Mouse (Mus musculus) liver, embryonic 15.5 days (tissue): ENCODE results near the gene Ch25h. TPM values are rescaled to one million over a fixed set of nuclear protein-coding genes. Genes with fewer than 3 reads are reported as not detected.
A peak's percentile ranks its signal among the peaks of the same experiment; 100 is the strongest.

Experiments
- ATAC-seq: fragments of 200-750 bp; cut with Nextera tagmentation; 2 replicates; pipeline ENCODE4 v1.8.0; 2017; ENCODE audit warnings: moderate number of reproducible peaks, mild to moderate bottlenecking, moderate library complexity; ENCODE audit not compliant: insufficient read depth
- H3K27ac ChIP-seq: fragments of 300-500 bp; sonication (generic); replicated peaks from 2 replicates; pipeline ENCODE4 v1.5.1; 2015; ENCODE audit warnings: mild to moderate bottlenecking, inconsistent platforms
- H3K27me3 ChIP-seq: fragments of 300-500 bp; sonication (generic); 2 replicates; pipeline ENCODE4 v1.6.1; 2015; ENCODE audit warnings: mild to moderate bottlenecking, inconsistent platforms
- H3K36me3 ChIP-seq: fragments of 300-500 bp; sonication (generic); replicated peaks from 2 replicates; pipeline ENCODE4 v1.6.1; 2015; ENCODE audit warnings: moderate library complexity, mild to moderate bottlenecking, inconsistent platforms
- H3K4me1 ChIP-seq: fragments of 300-500 bp; sonication (generic); replicated peaks from 2 replicates; pipeline ENCODE4 v1.6.1; 2015; ENCODE audit warnings: inconsistent platforms
- H3K4me2 ChIP-seq: fragments of 300-500 bp; sonication (generic); 2 replicates; pipeline ENCODE4 v1.6.1; 2015; ENCODE audit warnings: moderate library complexity, mild to moderate bottlenecking, inconsistent platforms
- H3K4me3 ChIP-seq: fragments of 300-500 bp; sonication (generic); replicated peaks from 2 replicates; pipeline ENCODE4 v1.5.1; 2015; ENCODE audit warnings: mild to moderate bottlenecking, inconsistent platforms
- H3K9ac ChIP-seq: fragments of 300-500 bp; sonication (generic); 2 replicates; pipeline ENCODE4 v1.6.1; 2015; ENCODE audit warnings: moderate library complexity, mild to moderate bottlenecking, inconsistent platforms
- H3K9me3 ChIP-seq: fragments of 300-500 bp; sonication (generic); replicated peaks from 2 replicates; pipeline ENCODE4 v1.6.1; 2016; ENCODE audit warnings: inconsistent platforms
- WGBS: fragments of 180-500 bp; shearing (Covaris S2); methylation state at CpG from one replicate; pipeline ENCODE4 v1.1.7; 2015; ENCODE audit warnings: mixed read lengths; ENCODE audit not compliant: insufficient replicate concordance; 5-methylcytosine and 5-hydroxymethylcytosine counted together
- polyA plus RNA-seq: library from polyadenylated mRNA; unstranded; fragments of >200 nt; fragmentation: Nextera tagmentation; extraction: Ambion mirVana; gene quantifications from 2 replicates; pipeline ENCODE4 v1.2.1, GENCODE M21; 2015

Ch25h gene
- polyA plus RNA-seq, 1 experiment from 2014 or later: 0.18 TPM

DNA sequence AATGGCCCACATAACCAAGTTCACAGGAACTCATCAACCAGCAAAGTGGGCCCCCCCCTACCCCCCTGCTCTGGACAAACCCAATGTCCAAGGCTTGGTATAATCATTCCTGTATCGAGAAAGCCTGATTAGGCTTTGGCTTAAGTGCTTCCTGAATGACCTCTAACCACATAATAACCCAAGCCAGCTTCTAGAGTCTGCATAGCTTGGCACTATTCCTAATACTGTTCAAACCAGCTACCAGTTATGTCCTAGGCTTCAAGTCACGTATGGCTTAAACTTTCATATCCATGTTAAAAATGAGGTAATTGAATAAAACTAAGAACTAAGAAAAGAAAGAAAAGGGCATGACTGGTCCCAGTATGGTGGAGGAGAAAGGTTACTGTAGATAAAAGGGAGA, 41.4 kb upstream of the Ch25h start:
- Histone ChIP-seq H3K4me1 (peaks cover 23% of the 10 kb centered on the region), H3K27me3 (no peaks in the 10 kb centered on the region), H3K9ac (no peak overlapping the region), H3K27ac (no peak overlapping the region), H3K9me3 (no peaks in the 10 kb centered on the region), H3K4me3 (no peak overlapping the region), H3K4me2 (no peak overlapping the region), H3K36me3 (0 out of 2 replicates have a peak, but pooled peaks cover 8% of the 10 kb centered on the region)
- ATAC-seq: no peak
- 73% methylated on average over 2 of the region's 2 CpGs for WGBS

DNA sequence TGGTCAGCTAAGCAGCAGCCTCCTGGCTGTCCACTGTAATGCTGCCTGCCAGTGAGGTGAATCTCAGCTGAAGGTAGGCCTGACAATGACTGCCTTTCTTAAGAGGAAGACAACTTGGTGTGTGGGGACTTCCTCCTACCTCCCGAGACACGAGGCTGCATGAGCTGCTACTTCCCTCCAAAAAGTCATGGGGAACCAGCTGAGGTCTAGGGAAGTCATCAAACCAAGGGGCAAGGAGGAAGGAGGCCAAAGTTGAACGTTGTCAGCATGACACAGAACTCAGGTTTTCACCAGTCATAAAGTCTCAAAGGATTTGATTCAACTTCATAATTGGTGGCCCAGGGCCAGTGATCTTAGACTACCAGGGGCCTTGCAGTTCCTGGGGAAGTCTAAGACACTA, 40.7 kb upstream of the Ch25h start:
- Histone ChIP-seq H3K36me3 (peaks cover 5% of the 10 kb centered on the region; the same call in 1 of the 2 replicates), H3K4me3 (no peak overlapping the region), H3K27me3 (no peaks in the 10 kb centered on the region), H3K4me2 (no peak overlapping the region), H3K9me3 (no peaks in the 10 kb centered on the region), H3K27ac (no peak overlapping the region), H3K9ac (no peak overlapping the region), H3K4me1 (peaks cover 23% of the 10 kb centered on the region)
- 22% methylated on average over 3 of the region's 3 CpGs for WGBS
- no peak for ATAC-seq

- Histone ChIP-seq H3K4me2 (no peak overlapping the region), H3K9ac (no peak overlapping the region), H3K9me3 (no peaks in the 10 kb centered on the region), H3K4me3 (no peak overlapping the region), H3K27me3 (no peaks in the 10 kb centered on the region), H3K27ac (peak overlapping the region; percentile 33; the same call in 1 of the 2 replicates), H3K4me1 (peaks cover 7% of the 10 kb centered on the region), H3K36me3 (peaks cover 16% of the 10 kb centered on the region)
- WGBS: 59% methylated on average over 8 of the region's 8 CpGs
- ATAC-seq: peak; percentile 85
Observed at GRCm38 (mm10) chr19:34511528-34511927, 36.6 kb upstream of the Ch25h start.

GRCm38 (mm10) chr19:34510717-34511116, 35.8 kb upstream of the Ch25h start:
- no peak overlapping the region for H3K9ac ChIP-seq
- no peaks in the 10 kb centered on the region for H3K27me3 ChIP-seq
- peaks cover 22% of the 10 kb centered on the region for H3K36me3 ChIP-seq
- no peaks in the 10 kb centered on the region for H3K9me3 ChIP-seq
- H3K4me3 ChIP-seq: no peak overlapping the region
- no peak overlapping the region for H3K27ac ChIP-seq
- ATAC-seq: no peak
- H3K4me2 ChIP-seq: no peak overlapping the region
- 72% methylated on average over 5 of the region's 5 CpGs for WGBS
- H3K4me1 ChIP-seq: no peaks in the 10 kb centered on the region; the same call in 1 of the 2 replicates

DNA sequence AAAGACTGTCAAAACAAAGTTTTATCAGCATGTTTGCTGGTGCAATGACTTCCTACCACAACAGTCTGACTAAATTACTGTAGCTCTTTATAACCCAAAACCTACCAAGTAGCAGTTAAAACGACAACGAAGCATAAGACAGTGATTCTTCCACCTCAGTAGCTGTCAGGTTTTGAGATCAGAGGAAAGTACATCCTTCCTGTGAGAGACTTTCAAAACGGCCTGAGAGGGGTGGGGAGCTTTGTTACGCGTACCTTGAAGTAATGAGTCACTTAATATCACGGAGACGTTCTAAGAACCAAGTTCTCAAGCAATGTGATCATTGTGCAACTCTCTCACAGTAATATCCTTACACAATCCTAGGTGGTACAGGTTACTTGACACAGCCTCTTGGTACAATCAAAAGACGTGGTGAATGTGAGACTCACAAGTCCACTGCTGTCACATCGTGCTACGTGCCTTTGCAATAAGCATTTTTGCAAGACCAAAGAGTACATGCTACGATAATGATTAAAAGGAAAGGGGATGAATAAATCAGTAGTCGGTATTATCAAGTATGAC, 30.3 kb upstream of the Ch25h start:
- Histone ChIP-seq H3K4me1 (no peaks in the 10 kb centered on the region), H3K27me3 (no peaks in the 10 kb centered on the region), H3K36me3 (peaks cover 25% of the 10 kb centered on the region), H3K4me2 (no peak overlapping the region), H3K9ac (no peak overlapping the region), H3K9me3 (no peaks in the 10 kb centered on the region), H3K27ac (no peak overlapping the region), H3K4me3 (no peak overlapping the region)
- WGBS: 66% methylated on average over 12 of the region's 12 CpGs
- ATAC-seq: no peak

DNA sequence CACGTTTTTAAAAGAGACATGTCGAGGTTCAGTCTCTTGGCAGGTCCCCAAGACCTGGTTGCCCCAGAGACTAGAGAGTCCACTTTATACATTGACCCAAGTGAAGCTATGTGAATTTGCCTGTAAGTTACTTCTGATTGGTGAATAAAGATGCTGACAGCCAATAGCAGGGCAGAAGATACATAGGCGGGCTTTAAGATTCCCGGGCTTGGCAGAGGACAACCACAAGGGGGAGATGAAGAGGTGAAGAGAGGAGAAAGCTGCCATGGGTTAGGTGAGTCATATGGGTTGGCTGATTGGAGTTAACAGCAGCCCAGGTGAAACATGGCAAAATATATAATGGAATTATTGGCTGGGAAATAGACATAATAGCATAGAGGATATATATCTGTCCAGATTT, 25.8 kb upstream of the Ch25h start:
- ATAC-seq: peak; percentile 60; the same call in 1 of the 2 replicates
- WGBS: 32% methylated on average over 4 of the region's 4 CpGs
- Histone ChIP-seq H3K36me3 (0 out of 2 replicates have a peak, but pooled peaks cover 13% of the 10 kb centered on the region), H3K4me3 (no peak overlapping the region), H3K9ac (no peak overlapping the region), H3K27ac (no peak overlapping the region), H3K27me3 (no peaks in the 10 kb centered on the region), H3K9me3 (no peaks in the 10 kb centered on the region), H3K4me2 (no peak overlapping the region), H3K4me1 (peaks cover 2% of the 10 kb centered on the region; the same call in 1 of the 2 replicates)

- H3K27me3 ChIP-seq: no peaks in the 10 kb centered on the region
- ATAC-seq: peak; percentile 83
- no peak overlapping the region for H3K9ac ChIP-seq
- H3K27ac ChIP-seq: peak overlapping the region; percentile 72; the same call in 1 of the 2 replicates
- peaks cover 5% of the 10 kb centered on the region; the same call in 1 of the 2 replicates for H3K4me1 ChIP-seq
- peaks cover 19% of the 10 kb centered on the region; the same call in 1 of the 2 replicates for H3K36me3 ChIP-seq
- no peaks in the 10 kb centered on the region for H3K9me3 ChIP-seq
- no peak overlapping the region for H3K4me2 ChIP-seq
- no peak overlapping the region for H3K4me3 ChIP-seq
- WGBS: 58% methylated on average over 1 of the region's 1 CpGs
Observed at GRCm38 (mm10) chr19:34496353-34496752, 21.4 kb upstream of the Ch25h start.

DNA sequence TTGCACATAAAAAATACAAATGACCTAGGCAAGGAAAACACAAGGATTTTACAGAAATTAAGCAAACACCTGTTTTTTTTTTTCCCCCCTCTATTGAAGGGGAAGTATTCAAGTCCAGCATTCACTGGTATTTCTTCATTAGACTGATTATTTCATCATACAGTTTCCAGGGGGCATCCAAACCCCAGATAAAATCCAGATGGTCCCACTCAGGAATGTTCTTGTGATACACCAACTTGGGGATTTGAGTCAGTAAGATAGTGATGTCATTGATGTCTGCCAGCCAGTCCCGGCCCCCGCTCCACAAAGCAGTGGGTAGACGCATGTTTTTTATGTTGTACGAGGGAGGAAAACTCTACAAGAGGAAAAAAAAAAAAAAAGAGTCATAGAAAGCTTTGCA, 18.9 kb upstream of the Ch25h start:
- no peaks in the 10 kb centered on the region for H3K27me3 ChIP-seq
- no peaks in the 10 kb centered on the region for H3K9me3 ChIP-seq
- H3K4me2 ChIP-seq: no peak overlapping the region
- no peak overlapping the region for H3K27ac ChIP-seq
- no peak for ATAC-seq
- WGBS: 80% methylated on average over 4 of the region's 4 CpGs
- H3K4me3 ChIP-seq: no peak overlapping the region
- H3K36me3 ChIP-seq: peaks cover 14% of the 10 kb centered on the region; the same call in 1 of the 2 replicates
- H3K9ac ChIP-seq: no peak overlapping the region
- H3K4me1 ChIP-seq: peaks cover 5% of the 10 kb centered on the region; the same call in 1 of the 2 replicates

GRCm38 (mm10) chr19:34483547-34483946, 8.6 kb upstream of the Ch25h start:
- Histone ChIP-seq H3K4me2 (no peak overlapping the region), H3K36me3 (no peaks in the 10 kb centered on the region), H3K9me3 (no peaks in the 10 kb centered on the region), H3K4me1 (no peaks in the 10 kb centered on the region), H3K4me3 (no peak overlapping the region), H3K9ac (no peak overlapping the region), H3K27me3 (0 out of 2 replicates have a peak, but pooled peaks cover 5% of the 10 kb centered on the region), H3K27ac (no peak overlapping the region)
- WGBS: 5% methylated on average over 4 of the region's 4 CpGs
- no peak for ATAC-seq

DNA sequence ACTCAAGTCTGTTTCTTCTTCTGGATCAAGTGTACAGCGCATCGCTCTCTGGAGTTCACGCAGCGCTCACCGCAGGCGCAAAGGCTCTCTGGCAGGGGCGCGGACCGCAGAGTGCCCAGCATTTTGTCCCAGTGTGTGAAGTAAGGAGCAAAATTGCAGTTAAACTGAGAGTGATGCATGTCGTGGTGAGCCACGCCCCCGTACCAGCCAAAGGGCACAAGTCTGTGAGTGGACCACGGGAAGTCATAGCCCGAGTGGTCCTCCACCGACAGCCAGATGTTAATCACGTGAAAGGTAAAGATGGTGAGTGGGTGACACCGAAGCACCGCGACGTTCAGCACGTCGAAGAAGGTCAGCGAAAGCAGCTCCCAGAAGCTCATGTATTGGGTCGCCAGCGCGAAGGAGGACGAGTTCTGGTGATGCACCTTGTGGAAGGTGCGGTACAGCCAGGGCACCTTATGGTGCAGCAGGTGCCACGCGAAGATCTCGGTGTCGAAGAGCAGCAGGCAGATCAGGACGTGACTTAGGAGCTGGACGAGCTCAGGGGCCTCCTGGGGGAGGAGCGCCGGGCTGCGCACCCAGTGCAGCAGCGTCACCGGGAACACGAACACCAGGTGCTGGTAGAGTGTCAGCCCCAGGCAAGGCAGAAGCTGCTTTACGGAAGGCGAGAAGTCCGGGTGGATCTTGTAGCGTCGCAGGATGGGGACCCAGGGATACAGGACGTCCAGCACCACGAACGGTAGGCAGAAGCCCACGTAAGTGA, 555 bp downstream of the Ch25h start:
- Histone ChIP-seq H3K9me3 (no peaks in the 10 kb centered on the region), H3K4me3 (peak overlapping the region; percentile 47), H3K27me3 (peaks cover 61% of the 10 kb centered on the region), H3K27ac (no peak overlapping the region), H3K4me1 (peaks cover 17% of the 10 kb centered on the region), H3K9ac (no peak overlapping the region), H3K36me3 (no peaks in the 10 kb centered on the region), H3K4me2 (peak overlapping the region; percentile 73)
- ATAC-seq: no peak
- WGBS: 9% methylated on average over 49 of the region's 49 CpGs

- H3K9me3 ChIP-seq: no peaks in the 10 kb centered on the region
- no peak for ATAC-seq
- H3K27me3 ChIP-seq: peaks cover 43% of the 10 kb centered on the region
- H3K4me2 ChIP-seq: no peak overlapping the region
- no peak overlapping the region for H3K4me3 ChIP-seq
- H3K27ac ChIP-seq: no peak overlapping the region
- peaks cover 17% of the 10 kb centered on the region for H3K4me1 ChIP-seq
- WGBS: 61% methylated on average over 2 of the region's 2 CpGs
- no peak overlapping the region for H3K9ac ChIP-seq
- H3K36me3 ChIP-seq: no peaks in the 10 kb centered on the region
Observed at GRCm38 (mm10) chr19:34471703-34472102, 3.3 kb downstream of the Ch25h start.
